Mouse (Mus musculus): ENCODE results near the gene Zfp260. TPM values are rescaled to one million over a fixed set of nuclear protein-coding genes. Genes with fewer than 3 reads are reported as not detected.

Gene Zfp260
- 66.9 TPM for polyA plus RNA-seq (2017; shearing (Covaris generic))

DNA sequence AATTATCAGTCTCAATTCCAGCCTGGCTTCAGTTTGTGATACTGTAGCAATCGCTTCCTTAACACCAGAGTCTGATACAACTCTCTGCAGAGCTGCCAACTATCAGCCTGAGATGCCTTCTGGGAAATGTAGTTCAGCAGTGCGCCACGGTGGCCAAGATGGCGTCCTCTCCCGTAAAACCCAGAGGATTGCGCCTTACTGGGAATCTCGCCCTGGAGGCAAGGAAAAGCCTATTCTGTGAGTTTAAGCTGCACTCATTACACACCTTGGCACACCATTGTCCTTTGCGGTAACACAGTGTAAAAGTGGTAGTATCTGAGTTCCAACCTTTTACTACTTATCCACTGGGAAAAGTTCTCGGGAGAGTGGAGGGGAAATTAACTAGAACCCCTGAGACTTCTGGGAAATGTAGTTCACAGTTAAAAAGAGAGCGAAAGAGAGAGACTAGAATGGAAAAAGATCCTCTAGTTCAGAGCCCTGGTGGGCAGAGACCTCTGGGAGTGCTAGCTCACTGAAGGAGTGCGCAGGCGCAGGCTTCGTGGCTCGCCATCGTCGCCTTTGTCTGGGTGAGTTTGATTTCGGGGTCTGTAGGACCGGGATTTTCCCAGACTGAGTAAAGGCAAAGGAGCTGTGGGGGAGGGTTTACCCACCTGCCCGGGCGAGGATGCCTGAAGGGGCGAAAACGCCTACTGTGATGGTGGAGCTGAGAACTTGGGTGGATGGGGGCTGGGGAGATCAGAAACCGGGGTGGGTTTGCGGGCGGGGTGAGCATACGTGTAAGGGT lies at the start of gene Zfp260:
Zfp260 (plus strand) TSS at position 132 of the 784 bp plus-strand sequence.

DNA sequence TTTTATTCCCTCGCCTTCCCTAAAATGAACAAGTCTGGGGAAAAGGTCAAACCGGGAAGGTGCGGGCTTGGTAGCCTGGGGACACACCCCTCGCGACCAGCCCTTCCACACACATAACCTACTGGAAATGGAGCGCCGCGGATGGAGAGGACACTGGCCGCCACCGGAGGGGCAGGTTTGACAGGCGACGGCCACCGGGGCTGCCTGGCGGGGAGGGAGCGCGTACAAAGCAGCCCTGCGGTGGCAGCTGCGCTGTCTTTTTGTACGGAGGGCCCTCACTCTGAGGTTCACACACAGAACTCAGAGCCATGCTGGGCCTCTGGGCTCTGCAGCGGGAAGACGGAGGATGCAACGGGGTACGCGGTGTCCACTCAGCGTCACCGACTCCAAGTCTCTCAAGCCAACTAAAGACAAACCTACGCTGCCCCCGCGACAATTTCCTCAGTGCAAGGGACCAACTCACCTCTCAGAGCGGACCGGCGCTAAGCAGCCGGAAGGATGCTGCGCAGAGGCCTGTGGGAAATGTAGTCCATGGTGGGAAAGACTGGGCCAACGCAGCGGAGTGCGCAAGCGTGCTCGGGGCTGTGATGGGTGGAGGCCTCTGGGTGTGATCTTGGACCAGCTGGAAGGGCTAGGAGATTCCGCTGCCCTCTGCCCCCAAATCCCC lies 43.6 kb upstream of the Zfp260 start, which contains the start of gene Zfp14:
Zfp14 (minus strand) TSS at position 499 of the 667 bp plus-strand sequence.

DNA sequence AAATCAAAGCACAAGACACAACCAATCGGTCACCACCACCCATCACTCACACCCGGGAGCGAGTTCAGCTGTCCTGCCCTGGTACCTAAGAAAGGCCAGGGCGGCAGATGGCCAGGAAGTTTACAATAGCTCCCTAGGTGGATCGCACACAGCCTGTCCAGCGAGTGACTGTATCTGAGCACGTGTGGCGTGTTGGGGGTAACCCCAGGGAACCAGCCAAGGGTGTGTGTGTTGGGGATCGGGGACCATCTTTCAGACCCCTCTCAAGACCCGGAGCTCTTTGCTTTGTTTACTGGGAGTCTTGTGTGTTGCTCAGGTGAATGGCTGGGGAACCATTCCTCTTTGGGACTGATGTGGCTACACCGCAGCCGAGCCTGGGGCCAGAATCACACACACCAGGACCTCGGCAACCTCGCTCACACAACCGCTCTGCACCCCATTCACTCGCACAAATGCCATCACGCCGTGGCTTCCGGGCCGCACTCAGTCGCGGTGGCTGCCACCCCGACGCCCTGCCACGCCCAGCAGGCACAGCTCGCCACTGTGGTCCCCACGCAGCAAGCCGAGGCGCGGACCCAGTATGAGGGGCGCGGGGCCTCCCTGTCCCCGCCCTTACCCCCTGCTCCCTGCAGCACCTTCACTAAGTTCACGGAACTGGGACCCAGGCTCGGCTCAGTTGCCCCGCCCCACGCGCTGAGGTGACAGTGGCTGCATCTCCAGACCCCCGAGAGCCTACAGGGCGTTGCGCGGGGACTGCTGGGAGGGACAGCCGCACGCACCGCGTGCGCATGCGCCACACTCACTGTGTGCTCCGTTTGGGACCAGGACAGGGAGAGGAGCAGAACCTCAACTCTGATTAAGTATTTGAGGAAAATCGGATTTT lies 22.2 kb upstream of the Zfp260 start, which contains the start of gene Zfp82:
Zfp82 (minus strand) TSS at position 755 of the 883 bp plus-strand sequence.

DNA sequence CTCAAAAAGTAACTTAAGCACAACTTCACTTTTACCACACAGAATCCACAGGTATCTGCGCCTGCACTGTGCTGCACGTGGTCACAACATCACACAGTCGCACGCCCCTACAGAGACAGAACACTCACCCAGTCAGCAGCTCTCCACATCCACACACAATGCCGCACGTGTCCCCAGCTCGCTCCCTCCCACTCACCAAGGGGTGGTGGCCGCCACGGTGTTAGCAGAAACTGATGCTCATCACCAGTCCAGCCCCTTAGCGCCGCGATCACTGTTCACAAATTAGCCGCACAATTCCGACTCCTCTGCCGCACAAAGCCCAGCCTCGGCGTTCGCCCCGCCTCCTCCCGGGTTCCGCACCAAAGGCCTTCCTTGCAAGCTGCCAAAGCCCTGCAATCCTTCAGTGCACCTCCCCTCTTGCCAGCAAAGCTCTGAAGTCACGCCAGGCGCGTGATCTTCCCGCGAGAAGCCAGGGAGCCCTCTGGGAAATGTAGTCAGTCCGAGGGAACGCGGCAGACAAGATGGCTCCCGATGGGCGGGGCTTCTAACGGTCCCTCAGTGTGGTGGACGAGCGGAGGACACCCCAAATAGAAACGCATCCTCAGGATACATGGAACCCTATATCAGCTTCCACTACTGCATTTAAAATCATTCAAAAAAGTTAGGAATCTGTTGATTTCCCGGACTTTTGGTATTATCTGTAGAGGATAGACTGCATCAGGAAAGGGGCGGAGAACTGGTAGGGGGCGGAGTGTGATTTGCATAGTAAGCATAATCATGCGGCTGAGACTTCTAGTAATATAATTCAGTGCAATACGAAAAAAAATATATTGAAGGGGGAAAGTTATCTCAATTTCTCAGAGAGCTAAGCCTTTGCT lies 4.2 kb upstream of the Zfp260 start, which contains the start of the genes Gm26920 and Zfp566:
Gm26920 (minus strand) TSS at position 319 of the 878 bp plus-strand sequence.
Zfp566 (minus strand) TSS at position 436 of the 878 bp plus-strand sequence.

GRCm38 (mm10) chr7:30121308-30122187 lies 27.0 kb downstream of the Zfp260 start, which contains the start of gene Zfp382:
Gene Zfp382 (plus strand): TSS chr7:30121942.

Other genes starting within 250 kb of the Zfp260 start
- 2.2 TPM for gene Zfp940, start 241.1 kb upstream of the Zfp260 start, polyA plus RNA-seq (2017; shearing (Covaris generic))
- 8.0 TPM for gene Zfp420, start 234.8 kb upstream of the Zfp260 start, polyA plus RNA-seq (2017; shearing (Covaris generic))
- 2.9 TPM for gene Zfp27, start 188.2 kb upstream of the Zfp260 start, polyA plus RNA-seq (2017; shearing (Covaris generic))
- gene Zfp383, start 186.6 kb upstream of the Zfp260 start, polyA plus RNA-seq (2017; shearing (Covaris generic)): 1.00 TPM
- 2.2 TPM for gene Zfp74, start 140.7 kb upstream of the Zfp260 start, polyA plus RNA-seq (2017; shearing (Covaris generic))
- 5.7 TPM for gene Zfp568, start 110.8 kb upstream of the Zfp260 start, polyA plus RNA-seq (2017; shearing (Covaris generic))
- 2.1 TPM for gene Zfp14, start 43.4 kb upstream of the Zfp260 start, polyA plus RNA-seq (2017; shearing (Covaris generic))
- 7.4 TPM for gene Zfp82, start 21.9 kb upstream of the Zfp260 start, polyA plus RNA-seq (2017; shearing (Covaris generic))
- not detected for gene Gm26920, start 4.4 kb upstream of the Zfp260 start, polyA plus RNA-seq (2017; shearing (Covaris generic))
- 6.2 TPM for gene Zfp566, start 4.2 kb upstream of the Zfp260 start, polyA plus RNA-seq (2017; shearing (Covaris generic))
- 13.4 TPM for gene Zfp382, start 27.2 kb downstream of the Zfp260 start, polyA plus RNA-seq (2017; shearing (Covaris generic))
- gene Zfp146, start 75.0 kb downstream of the Zfp260 start, polyA plus RNA-seq (2017; shearing (Covaris generic)): 32.3 TPM
- gene Cox7a1, start 89.4 kb downstream of the Zfp260 start, polyA plus RNA-seq (2017; shearing (Covaris generic)): not detected
- gene Capns1, start 104.0 kb downstream of the Zfp260 start, polyA plus RNA-seq (2017; shearing (Covaris generic)): 60.7 TPM
- gene Polr2i, start 137.2 kb downstream of the Zfp260 start, polyA plus RNA-seq (2017; shearing (Covaris generic)): 32.3 TPM
- gene Tbcb, start 137.5 kb downstream of the Zfp260 start, polyA plus RNA-seq (2017; shearing (Covaris generic)): 61.3 TPM
- gene Ovol3, start 140.9 kb downstream of the Zfp260 start, polyA plus RNA-seq (2017; shearing (Covaris generic)): not detected
- 0.85 TPM for gene Thap8, start 185.3 kb downstream of the Zfp260 start, polyA plus RNA-seq (2017; shearing (Covaris generic))
- 4.5 TPM for gene Wdr62, start 185.6 kb downstream of the Zfp260 start, polyA plus RNA-seq (2017; shearing (Covaris generic))
- 0.83 TPM for gene Clip3, start 197.0 kb downstream of the Zfp260 start, polyA plus RNA-seq (2017; shearing (Covaris generic))
- 92.3 TPM for gene Alkbh6, start 213.9 kb downstream of the Zfp260 start, polyA plus RNA-seq (2017; shearing (Covaris generic))
- 2.6 TPM for gene Syne4, start 220.0 kb downstream of the Zfp260 start, polyA plus RNA-seq (2017; shearing (Covaris generic))
- gene E130208F15Rik, start 227.0 kb downstream of the Zfp260 start, polyA plus RNA-seq (2017; shearing (Covaris generic)): not detected
- 16.2 TPM for gene Sdhaf1, start 229.1 kb downstream of the Zfp260 start, polyA plus RNA-seq (2017; shearing (Covaris generic))

Data from effector memory CD4-positive, alpha-beta T cell, adult 7 months (primary cell).